Mouse (Mus musculus) thymus, postnatal 14 days (tissue): Measurements from ENCODE around the gene Ino80d.
A peak's percentile ranks its signal among the peaks of the same experiment; 100 is the strongest.

Source experiments
- DNase-seq: peaks from one replicate; pipeline ENCODE4 v3.0.0; 2021

Ino80d gene

DNA sequence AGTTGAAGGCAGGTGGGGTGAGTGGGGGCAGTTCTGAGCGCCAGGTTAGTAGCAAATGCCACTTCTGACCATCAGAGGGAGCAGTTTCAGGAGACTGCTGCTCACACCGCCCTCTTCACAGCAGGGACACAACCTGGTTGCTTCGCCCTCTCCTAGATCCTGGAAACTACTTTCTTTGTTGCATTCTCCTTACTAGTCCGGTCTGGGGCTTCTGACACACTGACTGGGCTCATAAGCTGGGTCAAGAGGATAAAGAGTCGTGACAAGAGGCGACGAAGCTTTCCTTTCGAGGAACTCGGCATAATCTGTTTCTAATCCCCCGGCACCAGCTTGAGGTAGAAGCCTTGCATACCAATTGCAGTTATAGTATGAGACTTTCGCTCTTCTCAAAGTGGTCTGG lies 129.9 kb downstream of the Ino80d start:
- DNase-seq, result peak; percentile 52

DNA sequence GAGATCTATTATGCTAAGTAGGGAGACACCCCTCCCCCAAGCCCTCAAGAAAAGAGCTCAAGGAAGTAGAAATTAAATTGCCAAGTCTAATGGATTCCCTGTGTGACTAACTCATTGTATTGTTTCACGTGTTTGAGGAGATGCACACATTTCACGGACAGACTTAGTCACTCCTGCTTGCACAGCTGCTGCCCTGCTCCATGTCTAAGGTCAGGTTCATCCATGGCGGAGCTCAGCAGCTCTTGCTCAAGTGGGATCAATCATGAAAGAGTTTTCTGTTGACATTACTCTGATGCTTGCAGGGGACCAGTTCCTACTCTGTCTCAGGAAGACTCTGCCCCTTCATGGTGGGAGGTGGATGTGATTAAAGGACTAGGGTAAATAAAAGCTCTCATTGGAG lies 137.7 kb downstream of the Ino80d start:
- no peak for DNase-seq

DNA sequence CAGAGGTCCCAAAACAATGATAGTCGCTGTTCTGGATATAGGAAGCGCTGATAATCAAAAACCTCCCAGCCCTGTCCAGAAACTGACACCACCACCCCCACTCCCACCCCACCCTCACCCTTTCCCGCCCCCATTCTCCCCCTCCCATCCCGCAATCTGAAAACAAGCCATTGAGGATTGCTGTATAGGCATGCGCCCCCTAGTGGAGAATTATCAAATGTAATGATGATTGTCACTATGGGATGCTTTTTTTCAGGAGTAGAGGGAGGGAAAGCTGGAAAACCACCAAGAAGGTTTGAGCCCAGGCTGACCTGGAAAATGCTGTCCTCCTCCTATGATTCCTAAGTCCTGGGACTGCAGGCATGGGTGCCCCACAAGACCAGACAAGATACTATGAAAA lies 147.6 kb downstream of the Ino80d start:
- DNase-seq, result peak; percentile 11

DNA sequence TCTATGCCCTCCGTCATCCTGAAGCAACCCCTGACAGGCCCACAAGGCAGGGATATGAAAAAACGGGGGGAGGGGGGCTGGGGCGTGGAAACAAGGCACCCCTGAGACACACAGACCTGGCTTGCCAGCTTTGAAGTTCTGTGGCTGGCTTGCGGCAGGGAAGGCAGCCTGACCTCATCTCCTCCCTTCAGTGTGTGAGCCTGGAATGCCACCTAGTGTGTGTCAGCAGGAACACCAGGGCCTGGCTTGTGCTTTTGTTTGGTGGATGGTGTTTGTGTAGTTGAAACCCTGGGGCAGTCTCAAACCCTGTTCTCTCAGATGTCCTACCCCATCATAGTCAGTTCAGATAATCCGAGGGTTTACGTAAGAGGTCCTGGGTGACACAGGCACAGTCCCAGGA lies 150.2 kb downstream of the Ino80d start:
- DNase-seq, result peak; percentile 38

DNA sequence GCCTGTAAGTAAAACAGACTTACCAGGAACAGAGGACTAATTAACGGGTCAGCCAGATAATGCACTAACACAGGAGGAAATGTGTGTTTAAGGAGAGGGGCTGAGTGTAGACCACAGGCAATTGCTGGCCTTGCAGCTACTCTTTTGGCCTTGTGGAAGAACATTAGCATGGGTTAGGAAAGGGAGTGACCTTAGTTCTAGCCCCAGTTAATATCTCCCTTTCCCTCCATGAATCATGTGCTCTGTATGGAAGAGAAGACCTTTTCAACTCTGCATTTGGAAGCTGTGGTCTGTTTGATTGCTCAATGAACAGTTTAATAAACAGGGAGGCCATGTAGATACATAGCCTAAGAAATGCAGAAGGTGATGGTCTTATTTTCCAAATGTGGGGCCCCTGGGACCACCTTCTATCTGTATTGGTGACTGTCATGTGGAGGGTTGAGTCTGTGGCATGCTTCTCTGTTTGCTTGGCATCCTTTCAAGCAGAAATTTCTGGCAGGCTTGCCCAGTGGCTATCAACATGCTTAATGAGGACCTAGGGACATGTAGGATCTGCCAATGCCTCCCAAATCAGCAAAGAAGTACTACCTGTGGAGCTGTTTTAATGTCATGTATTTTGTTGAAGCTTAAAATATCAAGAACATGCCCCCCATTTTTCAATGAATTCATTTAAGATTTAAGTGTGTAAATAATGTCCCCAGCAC lies 157.4 kb downstream of the Ino80d start:
- DNase-seq, result no peak

DNA sequence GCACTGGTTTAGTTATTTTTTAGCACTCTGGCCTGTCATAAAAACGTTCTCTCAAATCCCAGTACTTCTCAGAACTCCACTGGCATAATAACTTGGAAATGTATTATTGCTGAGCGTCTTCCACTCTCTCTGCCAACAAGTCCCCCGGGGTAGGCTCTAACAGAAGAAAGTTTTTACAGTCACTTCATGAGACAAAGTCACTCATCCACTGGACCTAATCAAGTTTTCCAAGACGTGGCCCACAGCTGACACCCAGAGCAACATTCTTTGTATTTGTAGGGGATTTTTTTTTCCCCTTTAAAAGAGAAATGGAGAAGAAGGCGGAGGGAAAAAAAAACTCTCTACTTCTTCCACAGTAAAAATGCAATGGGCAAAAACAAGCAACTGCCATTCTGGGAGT lies 157.9 kb downstream of the Ino80d start:
- no peak for DNase-seq

DNA sequence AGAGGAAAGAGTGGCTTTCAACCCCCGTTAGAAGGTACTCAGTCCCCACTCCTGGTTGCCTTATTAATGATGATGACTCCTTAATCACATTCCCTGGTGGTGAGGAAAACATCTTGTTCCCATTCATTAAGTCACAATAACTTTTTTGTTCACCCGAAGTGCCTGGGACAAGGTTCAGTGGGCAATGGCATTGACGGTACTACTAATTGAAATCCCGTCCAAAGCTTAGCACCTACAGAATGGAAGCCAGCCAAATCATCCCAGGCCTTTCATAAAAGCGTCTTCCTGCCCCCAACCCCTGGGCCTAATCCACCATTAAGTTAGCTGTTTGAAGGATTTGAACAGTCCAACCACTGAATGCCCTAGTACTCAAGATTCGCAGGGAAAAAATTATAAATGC lies 159.1 kb downstream of the Ino80d start:
- no peak for DNase-seq

DNA sequence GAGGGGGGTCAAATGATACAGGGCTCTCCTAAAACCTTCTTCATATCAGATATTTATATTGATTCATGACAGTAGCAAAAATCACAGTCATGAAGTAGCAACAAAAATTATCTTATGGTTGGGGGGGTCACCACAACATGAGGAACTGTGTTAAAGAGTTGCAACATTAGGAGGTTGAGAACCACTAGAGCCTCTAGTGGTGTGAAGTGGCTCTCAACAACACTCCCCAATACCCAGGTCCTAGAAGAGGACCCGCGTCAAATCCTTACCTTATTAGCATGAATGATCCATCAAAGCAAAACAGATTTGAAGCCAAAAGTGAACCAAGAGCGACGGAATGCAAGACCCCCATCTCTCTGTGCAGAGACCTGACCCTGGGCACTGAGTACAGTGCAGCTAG lies 161.4 kb downstream of the Ino80d start:
- DNase-seq, result no peak

DNA sequence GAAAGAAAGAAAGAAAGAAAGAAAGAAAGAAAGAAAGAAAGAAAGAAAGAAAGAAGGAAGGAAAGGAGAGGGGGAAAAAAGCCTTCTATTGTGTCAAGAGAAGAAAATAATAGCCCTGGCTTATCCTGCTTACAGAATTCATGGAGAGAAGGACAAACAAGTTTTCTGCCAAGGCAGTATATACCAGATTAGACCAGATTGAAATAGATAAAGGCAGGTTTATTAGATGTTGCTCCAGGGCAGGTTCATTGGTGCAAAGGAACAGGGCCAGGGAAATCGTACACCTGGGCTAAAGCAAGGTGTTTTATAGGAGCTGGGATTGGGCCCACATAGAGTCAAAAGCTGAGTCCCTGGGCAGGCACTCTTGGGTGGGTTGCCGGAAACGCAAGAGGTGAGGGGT lies 162.1 kb downstream of the Ino80d start:
- no peak for DNase-seq

DNA sequence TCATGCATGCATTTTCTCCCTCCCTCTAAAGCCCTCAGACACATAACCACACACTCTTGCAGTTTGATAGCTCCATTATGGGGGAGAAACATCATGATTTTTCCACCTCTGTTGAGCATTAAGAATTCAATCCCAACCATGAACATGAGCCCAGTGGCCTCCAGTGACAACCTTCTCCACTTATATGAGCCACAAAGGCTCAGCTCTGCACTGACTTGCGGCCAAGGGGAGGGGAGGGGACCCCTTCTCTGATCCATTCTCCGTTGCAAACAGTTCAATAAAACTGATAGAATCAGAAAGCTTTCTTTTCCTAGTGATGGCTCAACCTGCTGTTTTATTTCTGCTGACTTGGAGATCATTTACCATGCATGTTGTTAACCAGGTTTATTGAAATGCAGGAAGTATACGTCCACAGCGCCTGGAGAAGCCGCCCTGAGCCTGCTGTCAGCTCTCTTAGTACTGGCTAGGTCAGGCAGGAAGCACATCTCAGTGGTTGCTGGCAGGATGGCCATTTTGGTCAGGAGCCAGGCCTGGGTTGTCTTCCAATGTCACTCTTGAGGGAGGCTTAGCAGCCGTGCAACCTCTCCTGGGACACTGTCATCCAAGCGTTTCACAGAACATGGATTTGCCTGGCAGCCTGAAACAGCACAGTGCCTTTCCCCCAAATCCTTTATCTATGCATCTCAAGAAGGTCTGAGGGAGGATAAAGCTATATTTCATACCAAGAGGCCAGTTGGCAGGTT lies 163.2 kb downstream of the Ino80d start:
- DNase-seq, result no peak

DNA sequence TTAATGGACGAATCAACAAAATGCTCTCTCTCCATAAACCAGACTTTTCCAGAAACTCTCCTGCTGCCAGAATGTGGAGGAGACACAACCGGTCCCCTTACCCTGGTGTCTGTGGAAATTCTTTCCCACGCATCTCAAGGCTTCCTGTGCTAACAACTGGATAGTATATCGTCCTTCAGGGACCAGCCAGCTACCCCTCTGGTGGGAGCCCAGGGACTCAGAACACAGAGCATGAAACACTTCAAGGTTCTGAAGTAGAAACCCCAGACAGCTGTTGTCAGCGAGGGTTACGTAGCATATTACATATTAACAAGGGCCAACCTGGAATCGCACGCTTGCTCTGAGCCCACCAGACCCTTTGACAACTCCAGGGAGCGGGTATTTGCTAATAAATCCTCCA lies 163.9 kb downstream of the Ino80d start:
- DNase-seq, result no peak

DNA sequence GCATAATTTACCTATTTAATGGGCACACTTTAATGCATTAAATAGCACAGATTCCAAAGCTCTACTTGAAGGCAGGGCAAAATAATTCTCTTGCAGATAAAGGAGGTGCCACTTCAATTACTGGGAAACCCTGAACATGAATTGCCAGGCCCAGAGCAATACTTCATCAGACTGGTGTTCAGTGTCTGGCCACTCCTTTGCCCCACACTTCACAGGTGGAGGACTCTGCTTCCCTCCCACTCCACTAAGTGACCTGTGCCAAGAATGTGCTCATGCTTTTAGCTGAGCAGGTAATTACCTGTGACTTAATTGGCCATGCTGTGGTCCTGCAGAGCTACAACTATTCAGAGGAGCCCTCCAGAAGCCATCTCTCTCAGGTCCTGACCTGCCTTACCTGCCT lies 166.7 kb downstream of the Ino80d start:
- DNase-seq, result no peak

DNA sequence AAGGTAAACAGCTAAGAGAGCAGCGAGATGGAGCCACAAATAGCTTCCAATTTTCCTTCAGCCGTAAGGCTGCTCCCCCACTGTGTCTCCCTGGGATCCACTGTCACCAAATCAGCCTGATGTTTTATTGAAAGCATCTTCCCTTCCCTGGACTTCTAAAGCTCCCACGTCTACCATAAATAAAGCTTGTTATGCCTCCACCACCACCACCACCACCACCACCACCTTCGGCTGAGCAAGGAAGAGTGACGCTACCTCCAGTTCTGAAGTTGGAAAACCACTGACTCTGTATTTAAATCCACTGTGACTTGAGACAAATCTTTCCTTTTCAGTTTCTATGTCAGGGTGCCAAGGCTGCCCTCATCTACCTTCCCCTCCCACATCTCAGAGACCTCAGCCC lies 167.5 kb downstream of the Ino80d start:
- no peak for DNase-seq

DNA sequence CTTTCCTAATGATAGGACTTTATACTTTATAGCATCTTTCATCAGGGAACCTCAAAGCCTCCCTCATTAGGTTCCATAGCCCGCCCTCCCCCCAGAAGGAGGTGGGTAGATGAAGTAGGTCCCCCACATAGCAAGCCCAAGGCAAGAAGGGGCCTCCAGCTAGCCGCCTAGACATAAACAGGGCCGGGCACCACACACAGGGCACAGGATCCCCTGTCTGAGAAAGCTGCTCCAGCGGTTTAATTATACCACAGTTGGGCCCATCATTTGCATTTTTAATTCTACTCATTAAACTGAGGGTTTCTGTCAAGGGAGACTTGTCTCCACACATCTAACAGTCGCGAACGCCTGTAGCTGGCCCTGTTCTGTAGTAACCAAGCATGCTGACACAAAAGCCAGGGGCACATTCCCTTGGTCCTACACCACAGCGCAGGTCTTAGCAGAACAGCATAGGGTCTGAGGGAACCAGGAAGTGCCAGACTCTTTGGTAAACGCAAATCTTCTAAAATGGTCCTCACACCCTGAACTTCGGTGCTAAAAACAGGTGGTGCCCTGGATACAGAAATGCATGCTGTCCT lies 179.6 kb downstream of the Ino80d start:
- no peak for DNase-seq

DNA sequence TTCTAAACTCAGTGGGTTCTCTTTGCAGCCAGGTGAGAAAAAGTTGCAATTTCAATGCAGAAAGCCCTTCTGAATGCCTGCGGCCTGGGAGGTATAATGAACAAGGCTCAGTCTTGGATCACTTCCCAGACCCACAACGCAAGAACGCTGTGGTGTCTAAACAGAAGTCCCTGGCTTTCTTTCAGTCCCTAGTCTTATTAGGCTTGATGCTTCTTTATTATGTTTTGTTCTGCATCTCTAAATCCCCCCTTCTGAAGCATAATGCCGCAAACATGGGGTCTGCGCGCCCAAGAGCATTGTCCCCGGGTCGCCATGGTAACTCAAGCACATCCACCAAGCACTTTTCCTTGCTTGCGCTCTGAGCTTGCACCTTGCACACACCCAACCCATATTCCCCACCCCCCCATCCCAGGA lies 180.4 kb downstream of the Ino80d start:
- no peak for DNase-seq

DNA sequence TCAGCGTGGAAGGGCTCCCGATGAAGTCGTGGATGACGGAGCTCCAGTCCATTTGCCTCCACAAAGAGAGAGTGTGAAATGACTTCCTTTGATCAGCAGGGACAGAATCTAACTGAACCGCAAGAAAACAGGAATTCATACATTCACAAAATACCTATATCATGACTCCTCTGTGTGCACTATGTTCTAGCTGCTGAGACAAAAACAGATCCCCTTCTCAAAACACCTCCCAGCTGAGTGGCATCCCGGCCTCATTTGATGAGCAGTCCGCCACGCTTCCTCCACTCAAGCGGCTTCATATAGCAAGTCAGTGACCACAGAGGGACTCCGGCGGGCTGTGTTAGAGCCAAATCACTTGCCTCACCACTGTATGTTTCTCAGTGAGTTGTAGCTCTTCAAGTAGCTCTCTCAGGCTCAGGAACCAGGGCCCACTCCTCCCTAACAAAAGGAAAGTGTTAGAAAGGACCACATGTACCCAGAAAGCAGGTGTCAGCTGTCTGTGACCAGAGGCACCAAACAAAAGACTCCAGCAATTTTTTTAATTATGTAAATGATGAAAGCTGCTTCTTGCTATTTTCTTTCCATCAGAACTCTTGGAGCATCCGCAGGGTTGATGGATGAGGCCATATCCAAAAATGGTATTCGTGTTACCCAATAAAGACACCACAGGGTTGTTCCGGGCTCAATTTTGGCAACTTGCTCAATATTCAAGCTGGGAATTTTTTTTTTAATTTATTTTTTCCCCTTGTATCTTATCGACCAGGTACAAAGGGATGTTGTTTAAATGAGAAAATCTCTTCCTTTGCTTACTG lies 181.0 kb downstream of the Ino80d start:
- no peak for DNase-seq

DNA sequence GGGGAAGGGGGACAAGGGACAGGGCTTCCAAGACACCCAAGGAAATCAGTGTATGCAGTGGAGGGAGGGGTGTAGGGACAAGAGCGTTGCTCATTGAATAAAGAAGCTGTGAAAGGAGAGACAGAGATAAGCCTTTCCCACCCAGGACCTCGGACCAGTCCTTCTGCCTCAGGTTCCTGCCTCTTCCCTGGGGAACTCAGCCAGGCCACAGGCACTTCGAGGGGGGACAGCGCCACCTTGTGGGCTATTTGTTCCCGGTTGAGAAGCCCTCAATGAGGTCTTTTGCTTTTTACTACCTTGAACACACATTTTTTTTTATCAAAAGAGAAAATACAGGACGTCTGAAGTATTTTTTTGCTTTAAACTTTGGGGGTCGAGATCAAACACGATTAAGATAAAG lies 185.0 kb downstream of the Ino80d start:
- peak; percentile 64 for DNase-seq

DNA sequence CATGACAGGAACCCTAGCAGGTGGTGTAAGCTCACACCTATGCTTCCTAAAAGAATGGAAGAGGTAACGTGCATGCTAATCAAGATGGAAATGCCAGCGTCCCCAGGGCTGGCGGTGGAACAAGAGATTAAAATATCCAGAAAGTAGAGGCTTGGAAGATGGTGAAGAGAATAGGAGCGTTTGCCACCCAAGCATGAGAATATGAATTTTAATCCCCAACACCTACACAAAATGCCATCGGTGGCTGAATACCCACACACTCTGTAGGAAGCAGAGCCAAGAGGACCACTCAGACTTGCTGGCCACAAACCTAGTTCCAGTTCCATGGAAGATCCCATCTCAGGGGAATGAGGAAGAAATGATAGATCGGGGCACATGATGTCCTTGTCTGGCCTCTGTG lies 195.2 kb downstream of the Ino80d start:
- DNase-seq, result no peak

DNA sequence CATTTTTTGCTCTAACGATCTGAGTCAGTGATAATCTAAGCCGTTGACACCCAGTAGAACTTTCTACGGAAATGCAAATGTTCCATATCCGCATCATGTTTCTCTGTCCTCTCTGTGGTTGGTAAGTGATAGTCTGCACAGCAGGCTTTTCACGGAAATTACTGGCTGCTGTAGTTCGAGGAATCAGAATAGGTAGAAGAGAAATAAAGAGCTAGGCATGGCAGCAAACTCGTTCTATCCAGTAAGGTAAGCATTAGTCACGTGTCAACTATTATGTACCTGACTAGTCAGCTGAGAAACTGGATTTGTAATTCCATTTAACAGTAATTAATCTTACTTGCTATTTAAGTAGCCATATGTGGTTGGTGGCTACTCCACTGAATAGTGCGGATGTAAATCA lies 197.9 kb downstream of the Ino80d start:
- DNase-seq, result no peak

DNA sequence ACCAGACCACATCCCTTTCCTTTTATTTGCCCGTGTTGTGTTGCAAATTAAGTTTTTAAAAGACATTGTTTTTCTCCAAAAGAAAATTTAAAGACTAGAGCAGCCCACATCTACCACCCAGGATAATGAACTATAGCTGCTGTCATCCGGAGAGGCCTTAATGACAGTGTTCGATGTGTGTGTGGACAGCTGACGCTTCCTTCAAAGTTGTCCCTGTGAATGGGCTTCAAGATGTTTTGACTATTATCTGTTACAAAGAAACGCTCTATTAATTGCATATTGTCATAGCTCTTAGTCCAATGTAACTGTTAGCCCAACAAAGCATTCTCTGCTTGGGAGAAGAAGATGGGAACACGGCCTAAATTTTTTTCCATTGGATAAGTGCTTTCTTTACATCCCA lies 200.0 kb downstream of the Ino80d start:
- DNase-seq, result no peak

DNA sequence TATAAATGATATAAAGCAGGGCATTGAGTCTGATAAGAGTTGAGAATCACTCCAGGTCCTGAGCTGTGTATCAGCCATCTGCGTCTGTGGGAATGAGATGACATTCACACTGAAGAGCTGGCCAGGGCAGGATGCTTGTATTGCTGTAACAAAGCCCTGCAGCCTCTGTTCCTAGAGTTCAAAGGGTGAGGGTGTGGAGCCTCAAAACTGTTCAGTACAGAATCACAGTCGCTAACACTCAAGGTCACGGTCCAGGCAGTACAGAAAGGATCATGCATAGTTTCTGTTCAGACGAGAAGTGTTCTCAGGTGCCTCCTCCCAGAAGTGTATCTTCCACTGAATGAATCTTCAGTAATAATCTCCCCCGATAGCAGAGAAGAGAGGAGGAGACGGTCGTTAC lies 203.0 kb downstream of the Ino80d start:
- no peak for DNase-seq

DNA sequence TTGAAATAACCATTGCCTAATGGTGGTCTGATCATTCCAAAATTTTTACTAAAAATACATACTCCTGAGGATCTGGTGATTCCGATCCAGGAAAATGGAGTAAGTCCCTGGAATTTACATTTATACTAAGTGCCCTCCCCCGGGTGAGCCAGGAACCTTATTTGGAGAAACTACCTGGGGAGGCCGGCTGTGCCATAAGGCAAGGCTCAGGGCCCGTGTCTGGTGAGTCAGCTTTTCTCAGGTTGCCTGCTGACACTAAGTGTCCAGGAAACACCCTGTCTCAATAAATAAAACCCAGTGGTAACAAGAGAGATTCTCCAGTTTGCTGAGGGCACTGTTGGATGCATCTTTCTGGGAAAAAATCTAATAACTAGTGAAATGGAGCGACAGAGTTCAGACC lies 205.3 kb downstream of the Ino80d start:
- no peak for DNase-seq

DNA sequence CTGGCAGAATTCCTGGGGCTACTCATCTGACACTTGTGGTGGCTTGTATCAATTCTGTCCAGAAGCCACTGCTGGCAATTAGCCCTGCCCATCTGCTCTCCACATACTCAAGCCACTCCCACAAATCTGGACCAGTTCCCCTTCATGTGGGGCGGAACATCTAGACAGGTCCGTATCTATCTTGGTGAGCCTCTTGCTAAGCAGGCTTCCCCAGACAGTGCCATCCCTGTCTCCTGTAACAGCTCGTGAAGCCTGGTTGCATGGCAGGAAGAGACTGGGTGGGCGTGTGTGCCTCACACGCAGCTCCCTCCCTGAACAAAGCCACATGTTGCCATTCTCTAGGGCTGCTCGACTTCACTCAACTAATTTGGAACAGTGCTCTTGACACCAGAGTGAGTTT lies 206.0 kb downstream of the Ino80d start:
- DNase-seq, result no peak
